In genomic region chr2:168860922-168861740, GRCm38 (mm10) we compare ENCODE assay signal across 14 mouse cellular contexts.
DNase-seq lines count a peak whose midpoint lies in the region; ATAC-seq and TF ChIP-seq lines count a peak whose summit lies in the region.
"Had no signal": no experiment of that assay in that cellular context is flagged by ENCODE, and none has a peak within 500 bp of the region (broad histone marks: within the 10 kb centered on the region; RNA-seq: fewer than 3 reads in every experiment).

No protein-coding gene starts in this region.

- H3K27ac ChIP-seq in midbrain, embryonic 10.5 days (replicated peaks): peak overlapping the region; percentile 77
- H3K27ac ChIP-seq in midbrain, postnatal 0 days (ENCODE audit: low read depth, low read length): no peak overlapping the region
- no peak overlapping the region for H3K27ac ChIP-seq in forebrain, embryonic 13.5 days
- H3K27ac ChIP-seq in midbrain, embryonic 13.5 days: peak overlapping the region; percentile 17; the same call in 1 of the 2 replicates
- H3K27ac ChIP-seq in thymus, adult 2 months (ENCODE audit: control insufficient read depth, insufficient read depth, low read length): no peak overlapping the region
- H3K27ac ChIP-seq in liver, embryonic 11.5 days (ENCODE audit: low read depth, low read length): no peak overlapping the region

- H3K4me2 ChIP-seq in midbrain, postnatal 0 days (ENCODE audit: low read depth, low read length, poor library complexity, severe bottlenecking): no peak overlapping the region
- H3K4me2 ChIP-seq in forebrain, embryonic 13.5 days: peak overlapping the region; percentile 27
- H3K4me2 ChIP-seq in midbrain, embryonic 13.5 days (replicated peaks): peak overlapping the region; percentile 29; the same call in 1 of the 2 replicates
- H3K4me2 ChIP-seq in liver, embryonic 11.5 days: no peak overlapping the region

- no peak for ATAC-seq in midbrain, postnatal 0 days (ENCODE audit: low FRiP score)
- ATAC-seq in forebrain, embryonic 13.5 days: no peak
- ATAC-seq in midbrain, embryonic 13.5 days: peak; percentile 85
- no peak for ATAC-seq in liver, embryonic 11.5 days (replicated peaks; ENCODE audit: low FRiP score)
- ATAC-seq: liver, postnatal 0 days had no signal

- peaks cover 38% of the 10 kb centered on the region for H3K4me1 ChIP-seq in midbrain, embryonic 10.5 days
- H3K4me1 ChIP-seq in midbrain, postnatal 0 days (ENCODE audit: insufficient read depth, low read length): no peaks in the 10 kb centered on the region
- H3K4me1 ChIP-seq in forebrain, embryonic 13.5 days: peaks cover 20% of the 10 kb centered on the region
- H3K4me1 ChIP-seq in midbrain, embryonic 13.5 days (replicated peaks): peaks cover 22% of the 10 kb centered on the region
- no peaks in the 10 kb centered on the region for H3K4me1 ChIP-seq in thymus, adult 2 months (replicated peaks; ENCODE audit: control insufficient read depth, insufficient read depth, low read length)
- H3K4me1 ChIP-seq in liver, embryonic 11.5 days (replicated peaks; ENCODE audit: control insufficient read depth, insufficient read depth, low read length): no peaks in the 10 kb centered on the region

- TF ChIP-seq CTCF in midbrain, postnatal 0 days (IDR thresholded peaks at IDR 0.05): no peak
- TF ChIP-seq CTCF in thymus, adult 2 months (IDR thresholded peaks at IDR 0.05; ENCODE audit: borderline replicate concordance, control insufficient read depth, extremely low read depth, insufficient read depth, low read length, poor library complexity): no peak

- H3K27me3 ChIP-seq in midbrain, embryonic 10.5 days (ENCODE audit: low read depth, poor library complexity, severe bottlenecking): peaks cover 21% of the 10 kb centered on the region
- no peaks in the 10 kb centered on the region for H3K27me3 ChIP-seq in midbrain, postnatal 0 days (ENCODE audit: insufficient read depth, low read length)
- H3K27me3 ChIP-seq in forebrain, embryonic 13.5 days: peaks cover 6% of the 10 kb centered on the region; the same call in 1 of the 2 replicates
- peaks cover 13% of the 10 kb centered on the region for H3K27me3 ChIP-seq in midbrain, embryonic 13.5 days
- no peaks in the 10 kb centered on the region for H3K27me3 ChIP-seq in thymus, adult 2 months (ENCODE audit: control insufficient read depth, insufficient read depth, low read length)
- no peaks in the 10 kb centered on the region for H3K27me3 ChIP-seq in liver, embryonic 11.5 days (replicated peaks; ENCODE audit: control insufficient read depth, insufficient read depth, low read length)

- no peaks in the 10 kb centered on the region for H3K36me3 ChIP-seq in midbrain, embryonic 10.5 days
- no peaks in the 10 kb centered on the region for H3K36me3 ChIP-seq in midbrain, postnatal 0 days (ENCODE audit: insufficient read depth, low read length)
- no peaks in the 10 kb centered on the region for H3K36me3 ChIP-seq in forebrain, embryonic 13.5 days (ENCODE audit: poor library complexity, severe bottlenecking)
- H3K36me3 ChIP-seq in midbrain, embryonic 13.5 days: no peaks in the 10 kb centered on the region
- no peaks in the 10 kb centered on the region for H3K36me3 ChIP-seq in thymus, adult 2 months (ENCODE audit: control insufficient read depth, insufficient read depth, low read length)
- H3K36me3 ChIP-seq in liver, embryonic 11.5 days (ENCODE audit: control insufficient read depth, insufficient read depth, low read length): no peaks in the 10 kb centered on the region
- H3K36me3 ChIP-seq: G1E had no signal

- no peak for TF ChIP-seq POLR2A in thymus, adult 2 months (IDR thresholded peaks at IDR 0.05; ENCODE audit: control insufficient read depth, extremely low read depth, insufficient read depth, low read length, poor library complexity)

- peak overlapping the region; percentile 23 for H3K4me3 ChIP-seq in midbrain, embryonic 10.5 days
- no peak overlapping the region for H3K4me3 ChIP-seq in midbrain, postnatal 0 days (ENCODE audit: low read depth, low read length)
- no peak overlapping the region for H3K4me3 ChIP-seq in forebrain, embryonic 13.5 days
- H3K4me3 ChIP-seq in midbrain, embryonic 13.5 days (replicated peaks): no peak overlapping the region
- no peak overlapping the region for H3K4me3 ChIP-seq in thymus, adult 2 months (ENCODE audit: control insufficient read depth, insufficient read depth, low read length)
- H3K4me3 ChIP-seq in liver, embryonic 11.5 days (ENCODE audit: low read depth, low read length): no peak overlapping the region
- H3K4me3 ChIP-seq: erythroblast, embryonic 14.5 days had no signal

- H3K9me3 ChIP-seq in midbrain, embryonic 10.5 days (replicated peaks): no peaks in the 10 kb centered on the region
- H3K9me3 ChIP-seq in midbrain, postnatal 0 days (ENCODE audit: low read length): no peaks in the 10 kb centered on the region
- H3K9me3 ChIP-seq in forebrain, embryonic 13.5 days (replicated peaks): no peaks in the 10 kb centered on the region
- H3K9me3 ChIP-seq in midbrain, embryonic 13.5 days: no peaks in the 10 kb centered on the region
- no peaks in the 10 kb centered on the region for H3K9me3 ChIP-seq in liver, embryonic 11.5 days (ENCODE audit: control insufficient read depth, low read length)

- WGBS in midbrain, embryonic 10.5 days: 31% methylated on average over 24 of the region's 24 CpGs
- 31% methylated on average over 24 of the region's 24 CpGs for WGBS in midbrain, postnatal 0 days
- WGBS in forebrain, embryonic 13.5 days: 28% methylated on average over 24 of the region's 24 CpGs
- 23% methylated on average over 24 of the region's 24 CpGs for WGBS in midbrain, embryonic 13.5 days
- 87% methylated on average over 24 of the region's 24 CpGs for WGBS in thymus, adult 2 months
- 73% methylated on average over 24 of the region's 24 CpGs for WGBS in liver, embryonic 11.5 days

- peak; percentile 82 for DNase-seq in midbrain, embryonic 10.5 days (ENCODE audit: low spot score)
- DNase-seq in midbrain, postnatal 0 days (ENCODE audit: low spot score): no peak
- DNase-seq in thymus, adult 2 months: no peak
- DNase-seq in right cerebral cortex, postnatal 25 days: no peak
- no peak for DNase-seq in liver, embryonic 11.5 days (ENCODE audit: low spot score)
- DNase-seq: adrenal gland, adult 2 months; cerebellum, adult 18-20 months; kidney, adult 8-10 months; liver, postnatal 0 days; right cerebral cortex, postnatal 14 days had no signal

- no peak overlapping the region for H3K9ac ChIP-seq in midbrain, postnatal 0 days (replicated peaks; ENCODE audit: low read length, poor library complexity, severe bottlenecking)
- no peak overlapping the region for H3K9ac ChIP-seq in forebrain, embryonic 13.5 days
- H3K9ac ChIP-seq in midbrain, embryonic 13.5 days (replicated peaks): no peak overlapping the region
- no peak overlapping the region for H3K9ac ChIP-seq in liver, embryonic 11.5 days (ENCODE audit: low read depth, low read length)
- H3K9ac ChIP-seq: liver, postnatal 0 days had no signal

Comparison
In these comparisons a context has a peak if more than half of its experiments do, and no peak if none do; other contexts are left out.
1. H3K27ac ChIP-seq: peak in midbrain, embryonic 10.5 days (single experiment) and midbrain, embryonic 13.5 days (single experiment); none in midbrain, postnatal 0 days (single experiment), forebrain, embryonic 13.5 days (single experiment), thymus, adult 2 months (single experiment) and liver, embryonic 11.5 days (single experiment).
2. H3K4me2 ChIP-seq: peak in forebrain, embryonic 13.5 days (single experiment) and midbrain, embryonic 13.5 days (single experiment); none in midbrain, postnatal 0 days (single experiment) and liver, embryonic 11.5 days (single experiment).